Mouse (Mus musculus) retina, postnatal 7 days (tissue): ENCODE measurements around the gene Gm44973.
"Not testable (repeated sequence)": the region's sequence is repeated elsewhere in the genome, so short reads cannot be mapped to it uniquely, and the experiment has no call there.

Source experiments
- DNase-seq: peaks from one replicate; pipeline ENCODE4 v3.0.0-alpha.2; 2012; ENCODE audit warnings: low read depth, low spot score

The Gm44973 gene

GRCm38 (mm10) chr7:5051193-5052192 lies 36.2 kb downstream of the Gm44973 start, which contains the start of gene Zfp580:
Gene Zfp580 (plus strand): TSS chr7:5051538.
- DNase-seq = peak; percentile 75

GRCm38 (mm10) chr7:5052438-5052837 lies 37.1 kb downstream of the Gm44973 start:
- DNase-seq = no peak

GRCm38 (mm10) chr7:5052931-5053343 lies 37.6 kb downstream of the Gm44973 start:
- no peak for DNase-seq

- no peak for DNase-seq
Observed at GRCm38 (mm10) chr7:5053456-5054179, 38.3 kb downstream of the Gm44973 start.

GRCm38 (mm10) chr7:5056651-5057263 lies 41.5 kb downstream of the Gm44973 start:
- DNase-seq = no peak

- DNase-seq = no peak
Observed at GRCm38 (mm10) chr7:5057381-5057780, 42.1 kb downstream of the Gm44973 start.

GRCm38 (mm10) chr7:5057804-5058203 lies 42.5 kb downstream of the Gm44973 start:
- no peak for DNase-seq

GRCm38 (mm10) chr7:5058631-5059030 lies 43.3 kb downstream of the Gm44973 start:
- DNase-seq = no peak

- DNase-seq = no peak
Observed at GRCm38 (mm10) chr7:5059421-5059820, 44.1 kb downstream of the Gm44973 start.

GRCm38 (mm10) chr7:5060239-5060731 lies 45.0 kb downstream of the Gm44973 start:
- DNase-seq = peak; percentile 67

- DNase-seq = peak; percentile 96
Observed at GRCm38 (mm10) chr7:5060944-5061773, 45.9 kb downstream of the Gm44973 start.

GRCm38 (mm10) chr7:5061774-5062359 lies 46.6 kb downstream of the Gm44973 start, which contains the start of gene U2af2:
Gene U2af2 (plus strand): TSS chr7:5062143.
- peak; percentile 82 for DNase-seq

- peak; percentile 75 for DNase-seq
Observed at GRCm38 (mm10) chr7:5062360-5063001, 47.2 kb downstream of the Gm44973 start.

- no peak for DNase-seq
Observed at GRCm38 (mm10) chr7:5064886-5065285, 49.6 kb downstream of the Gm44973 start.

- no peak for DNase-seq
Observed at GRCm38 (mm10) chr7:5073586-5073985, 58.3 kb downstream of the Gm44973 start.

- no peak for DNase-seq
Observed at GRCm38 (mm10) chr7:5074984-5075383, 59.7 kb downstream of the Gm44973 start.

GRCm38 (mm10) chr7:5076931-5077330 lies 61.6 kb downstream of the Gm44973 start:
- no peak for DNase-seq

GRCm38 (mm10) chr7:5079365-5080009 lies 64.2 kb downstream of the Gm44973 start:
- DNase-seq = not testable (repeated sequence)

GRCm38 (mm10) chr7:5080010-5080751 lies 64.9 kb downstream of the Gm44973 start, which contains the start of gene Epn1:
Gene Epn1 (plus strand): TSS chr7:5080235.
- peak; percentile 93 for DNase-seq
